Mouse (Mus musculus) midbrain, embryonic 16.5 days (tissue): Measurements from ENCODE around the gene Cadm2. TPM values are rescaled to one million over a fixed set of nuclear protein-coding genes. Genes with fewer than 3 reads are reported as not detected.

ENCODE experiments used
- ATAC-seq: fragments of 200-750 bp; cut with Nextera tagmentation; 2 replicates; pipeline ENCODE4 v1.8.0; 2017; ENCODE audit warnings: moderate TSS enrichment
- H3K27ac ChIP-seq: fragments of 300-500 bp; sonication (generic); 2 replicates; pipeline ENCODE4 v1.5.1; 2014; ENCODE audit warnings: mild to moderate bottlenecking, low read length, mixed read lengths
- H3K27me3 ChIP-seq: fragments of 300-500 bp; sonication (generic); 2 replicates; pipeline ENCODE4 v1.6.1; 2014; ENCODE audit warnings: low read depth, low read length, mixed read lengths; ENCODE audit not compliant: control insufficient read depth, insufficient read depth
- H3K36me3 ChIP-seq: fragments of 300-500 bp; sonication (generic); 2 replicates; pipeline ENCODE4 v1.6.1; 2014; ENCODE audit warnings: mild to moderate bottlenecking, low read length, moderate library complexity, mixed read lengths; ENCODE audit not compliant: control insufficient read depth, insufficient read depth
- H3K4me1 ChIP-seq: fragments of 300-500 bp; sonication (generic); 2 replicates; pipeline ENCODE4 v1.6.1; 2014; ENCODE audit warnings: mild to moderate bottlenecking, low read length, mixed read lengths; ENCODE audit not compliant: control insufficient read depth, insufficient read depth
- H3K4me2 ChIP-seq: fragments of 300-500 bp; sonication (generic); 2 replicates; pipeline ENCODE4 v1.6.1; 2014; ENCODE audit warnings: mild to moderate bottlenecking, low read length, mixed read lengths
- H3K4me3 ChIP-seq: fragments of 300-500 bp; sonication (generic); 2 replicates; pipeline ENCODE4 v1.5.1; 2014; ENCODE audit warnings: low read depth, mild to moderate bottlenecking, low read length, moderate library complexity, mixed read lengths
- H3K9ac ChIP-seq: fragments of 300-500 bp; sonication (generic); 2 replicates; pipeline ENCODE4 v1.6.1; 2014; ENCODE audit warnings: low read depth, low read length, mixed read lengths
- H3K9me3 ChIP-seq: fragments of 300-500 bp; sonication (generic); replicated peaks from 2 replicates; pipeline ENCODE4 v1.6.1; 2014; ENCODE audit warnings: mild to moderate bottlenecking, low read length, mixed read lengths; ENCODE audit not compliant: control insufficient read depth, poor library complexity, severe bottlenecking
- WGBS: fragments of 180-500 bp; shearing (Covaris S2); extraction: QIAGEN DNeasy Blood & Tissue Kit; methylation state at CpG from one replicate; pipeline ENCODE4 v1.1.7; 2014; 5-methylcytosine and 5-hydroxymethylcytosine counted together
- polyA plus RNA-seq: library from polyadenylated mRNA; unstranded; fragments of >200 nt; fragmentation: Nextera tagmentation; extraction: Ambion mirVana; gene quantifications from 2 replicates; pipeline ENCODE4 v1.2.1, GENCODE M21; 2015

The Cadm2 gene
- polyA plus RNA-seq, 1 experiment from 2014 or later, result 75.6 TPM

GRCm38 (mm10) chr16:67526992-67527391, 93.7 kb downstream of the Cadm2 start:
- WGBS, result 78% methylated on average over 1 of the region's 1 CpGs
- H3K4me2 ChIP-seq, result no peak overlapping the region
- H3K4me1 ChIP-seq, result no peaks in the 10 kb centered on the region
- H3K4me3 ChIP-seq, result no peak overlapping the region
- ATAC-seq, result no peak
- H3K36me3 ChIP-seq, result no peaks in the 10 kb centered on the region
- H3K27me3 ChIP-seq, result no peaks in the 10 kb centered on the region
- H3K9ac ChIP-seq, result no peak overlapping the region
- no peak overlapping the region for H3K27ac ChIP-seq
- H3K9me3 ChIP-seq, result no peaks in the 10 kb centered on the region

- H3K36me3 ChIP-seq, result no peaks in the 10 kb centered on the region
- WGBS, result 87% methylated on average over 1 of the region's 1 CpGs
- H3K4me2 ChIP-seq, result no peak overlapping the region
- H3K4me3 ChIP-seq, result no peak overlapping the region
- H3K27ac ChIP-seq, result no peak overlapping the region
- no peak overlapping the region for H3K9ac ChIP-seq
- H3K4me1 ChIP-seq, result no peaks in the 10 kb centered on the region
- no peaks in the 10 kb centered on the region; the same call in 1 of the 2 replicates for H3K9me3 ChIP-seq
- H3K27me3 ChIP-seq, result no peaks in the 10 kb centered on the region
- no peak for ATAC-seq
Observed at GRCm38 (mm10) chr16:67524878-67525277, 95.8 kb downstream of the Cadm2 start.

- no peak overlapping the region for H3K9ac ChIP-seq
- H3K36me3 ChIP-seq, result no peaks in the 10 kb centered on the region
- H3K4me1 ChIP-seq, result no peaks in the 10 kb centered on the region
- no peak overlapping the region for H3K4me2 ChIP-seq
- 67% methylated on average over 3 of the region's 3 CpGs for WGBS
- H3K27me3 ChIP-seq, result no peaks in the 10 kb centered on the region
- no peaks in the 10 kb centered on the region; the same call in 1 of the 2 replicates for H3K9me3 ChIP-seq
- H3K27ac ChIP-seq, result no peak overlapping the region
- no peak overlapping the region for H3K4me3 ChIP-seq
- ATAC-seq, result no peak
Observed at GRCm38 (mm10) chr16:67518311-67518710, 102.4 kb downstream of the Cadm2 start.

- Histone ChIP-seq H3K9ac (no peak overlapping the region), H3K27me3 (no peaks in the 10 kb centered on the region), H3K27ac (no peak overlapping the region), H3K4me1 (no peaks in the 10 kb centered on the region), H3K9me3 (no peaks in the 10 kb centered on the region), H3K36me3 (no peaks in the 10 kb centered on the region), H3K4me2 (no peak overlapping the region), H3K4me3 (no peak overlapping the region)
- 89% methylated on average over 4 of the region's 4 CpGs for WGBS
- no peak for ATAC-seq
Observed at GRCm38 (mm10) chr16:67515549-67515948, 105.2 kb downstream of the Cadm2 start.

GRCm38 (mm10) chr16:67509079-67509478, 111.6 kb downstream of the Cadm2 start:
- 69% methylated on average over 9 of the region's 9 CpGs for WGBS
- Histone ChIP-seq H3K4me3 (no peak overlapping the region), H3K9me3 (no peaks in the 10 kb centered on the region), H3K36me3 (no peaks in the 10 kb centered on the region), H3K4me1 (no peaks in the 10 kb centered on the region), H3K27me3 (no peaks in the 10 kb centered on the region), H3K4me2 (0 out of 2 replicates have a peak overlapping the region, but pooled peaks have one; percentile 1), H3K9ac (no peak overlapping the region), H3K27ac (no peak overlapping the region)
- no peak for ATAC-seq

GRCm38 (mm10) chr16:67482542-67482941, 138.2 kb downstream of the Cadm2 start:
- 61% methylated on average over 7 of the region's 7 CpGs for WGBS
- peaks cover 4% of the 10 kb centered on the region; the same call in 1 of the 2 replicates for H3K4me1 ChIP-seq
- H3K4me3 ChIP-seq, result no peak overlapping the region
- H3K9me3 ChIP-seq, result no peaks in the 10 kb centered on the region
- H3K9ac ChIP-seq, result no peak overlapping the region
- ATAC-seq, result no peak
- no peak overlapping the region for H3K27ac ChIP-seq
- H3K4me2 ChIP-seq, result no peak overlapping the region
- no peaks in the 10 kb centered on the region for H3K27me3 ChIP-seq
- no peaks in the 10 kb centered on the region for H3K36me3 ChIP-seq

GRCm38 (mm10) chr16:67467041-67467440, 153.7 kb downstream of the Cadm2 start:
- no peak overlapping the region for H3K4me2 ChIP-seq
- H3K36me3 ChIP-seq, result no peaks in the 10 kb centered on the region; the same call in 1 of the 2 replicates
- ATAC-seq, result no peak
- H3K27me3 ChIP-seq, result no peaks in the 10 kb centered on the region
- no peaks in the 10 kb centered on the region for H3K9me3 ChIP-seq
- H3K9ac ChIP-seq, result no peak overlapping the region
- H3K4me3 ChIP-seq, result no peak overlapping the region
- 80% methylated on average over 3 of the region's 3 CpGs for WGBS
- no peaks in the 10 kb centered on the region for H3K4me1 ChIP-seq
- H3K27ac ChIP-seq, result no peak overlapping the region

- 64% methylated on average over 4 of the region's 4 CpGs for WGBS
- no peak for ATAC-seq
Observed at GRCm38 (mm10) chr16:67436301-67436700, 184.4 kb downstream of the Cadm2 start.

GRCm38 (mm10) chr16:67425371-67425770, 195.3 kb downstream of the Cadm2 start:
- ATAC-seq, result no peak
- no peaks in the 10 kb centered on the region for H3K4me1 ChIP-seq
- no peak overlapping the region for H3K27ac ChIP-seq
- no peaks in the 10 kb centered on the region for H3K36me3 ChIP-seq
- H3K27me3 ChIP-seq, result no peaks in the 10 kb centered on the region
- no peaks in the 10 kb centered on the region for H3K9me3 ChIP-seq
- no peak overlapping the region for H3K4me2 ChIP-seq
- no peak overlapping the region for H3K9ac ChIP-seq
- 54% methylated on average over 1 of the region's 1 CpGs for WGBS
- H3K4me3 ChIP-seq, result no peak overlapping the region

More at GRCm38 (mm10) chr16:67436301-67436700, 184.4 kb downstream of the Cadm2 start:
- Histone ChIP-seq H3K4me2 (no peak overlapping the region), H3K36me3 (no peaks in the 10 kb centered on the region), H3K27ac (no peak overlapping the region), H3K9ac (no peak overlapping the region), H3K4me1 (no peaks in the 10 kb centered on the region), H3K4me3 (no peak overlapping the region), H3K27me3 (no peaks in the 10 kb centered on the region), H3K9me3 (no peaks in the 10 kb centered on the region)
